Mouse (Mus musculus): ENCODE data around the gene Macf1. TPM values are rescaled to one million over a fixed set of nuclear protein-coding genes. Genes with fewer than 3 reads are reported as not detected.

The Macf1 gene
- total RNA-seq, 2 experiments from 2014 or later, result 224 to 229 TPM

GRCm38 (mm10) chr4:123409034-123409692, 275.0 kb downstream of the Macf1 start:
- no peak for DNase-seq

GRCm38 (mm10) chr4:123407792-123408191, 276.4 kb downstream of the Macf1 start:
- DNase-seq, result no peak

- peak in 1 of 2 experiments; percentile 57 for DNase-seq
These were observed 280.1 kb downstream of the Macf1 start for GRCm38 (mm10) chr4:123404056-123404455.

GRCm38 (mm10) chr4:123402244-123402643, 281.9 kb downstream of the Macf1 start:
- DNase-seq, result no peak

- no peak for DNase-seq
These were observed 282.9 kb downstream of the Macf1 start for GRCm38 (mm10) chr4:123401265-123401664.

- peak; percentile 60 to 65 for DNase-seq
These were observed 286.3 kb downstream of the Macf1 start for GRCm38 (mm10) chr4:123397643-123398434.

GRCm38 (mm10) chr4:123397049-123397448, 287.1 kb downstream of the Macf1 start:
- no peak for DNase-seq

GRCm38 (mm10) chr4:123395435-123396000, 288.6 kb downstream of the Macf1 start:
- no peak for DNase-seq

- DNase-seq, result no peak
These were observed 289.3 kb downstream of the Macf1 start for GRCm38 (mm10) chr4:123394878-123395277.

GRCm38 (mm10) chr4:123394269-123394668, 289.9 kb downstream of the Macf1 start:
- DNase-seq, result no peak

GRCm38 (mm10) chr4:123393004-123393403, 291.2 kb downstream of the Macf1 start:
- DNase-seq, result no peak

- no peak for DNase-seq
These were observed 292.0 kb downstream of the Macf1 start for GRCm38 (mm10) chr4:123392187-123392586.

- DNase-seq, result no peak
These were observed 299.1 kb downstream of the Macf1 start for GRCm38 (mm10) chr4:123385028-123385427.

GRCm38 (mm10) chr4:123383173-123383572, 301.0 kb downstream of the Macf1 start:
- no peak for DNase-seq

- no peak for DNase-seq
These were observed 302.1 kb downstream of the Macf1 start for GRCm38 (mm10) chr4:123382051-123382450.

GRCm38 (mm10) chr4:123381598-123381997, 302.6 kb downstream of the Macf1 start:
- DNase-seq, result no peak

- DNase-seq, result no peak
These were observed 308.1 kb downstream of the Macf1 start for GRCm38 (mm10) chr4:123376031-123376430.

GRCm38 (mm10) chr4:123374316-123375008, 309.7 kb downstream of the Macf1 start:
- DNase-seq, result no peak

GRCm38 (mm10) chr4:123363555-123363954, 320.6 kb downstream of the Macf1 start:
- DNase-seq, result no peak

GRCm38 (mm10) chr4:123360771-123361170, 323.4 kb downstream of the Macf1 start:
- no peak for DNase-seq

GRCm38 (mm10) chr4:123358613-123359012, 325.5 kb downstream of the Macf1 start:
- DNase-seq, result no peak

GRCm38 (mm10) chr4:123355941-123356340, 328.2 kb downstream of the Macf1 start:
- no peak for DNase-seq
